Mouse (Mus musculus) forebrain, embryonic 11.5 days (tissue): ENCODE data around the gene Lpp. TPM values are rescaled to one million over a fixed set of nuclear protein-coding genes. Genes with fewer than 3 reads are reported as not detected.

Experiments used
- ATAC-seq: fragments of 200-750 bp; cut with Nextera tagmentation; replicated peaks from 2 replicates; pipeline ENCODE4 v1.8.0; 2017; ENCODE audit warnings: moderate TSS enrichment; ENCODE audit not compliant: low FRiP score
- DNase-seq: peaks from one replicate; pipeline ENCODE4 v3.0.0-alpha.2; 2017; ENCODE audit warnings: low spot score
- H3K27ac ChIP-seq: fragments of 300-500 bp; sonication (generic); 2 replicates; pipeline ENCODE4 v1.5.1; 2014; ENCODE audit warnings: low read depth, low read length
- H3K27me3 ChIP-seq: fragments of 300-500 bp; sonication (generic); 2 replicates; pipeline ENCODE4 v1.6.1; 2014; ENCODE audit warnings: mild to moderate bottlenecking, low read length, mixed read lengths; ENCODE audit not compliant: control insufficient read depth, insufficient read depth
- H3K36me3 ChIP-seq: fragments of 300-500 bp; sonication (generic); 2 replicates; pipeline ENCODE4 v1.6.1; 2014; ENCODE audit warnings: mild to moderate bottlenecking, low read length, moderate library complexity, mixed read lengths; ENCODE audit not compliant: control insufficient read depth, insufficient read depth
- H3K4me1 ChIP-seq: fragments of 300-500 bp; sonication (generic); replicated peaks from 2 replicates; pipeline ENCODE4 v1.6.1; 2014; ENCODE audit warnings: low read length, mixed read lengths; ENCODE audit not compliant: control insufficient read depth, insufficient read depth
- H3K4me2 ChIP-seq: fragments of 300-500 bp; sonication (generic); 2 replicates; pipeline ENCODE4 v1.6.1; 2014; ENCODE audit warnings: low read depth, mild to moderate bottlenecking, low read length, moderate library complexity, mixed read lengths; ENCODE audit not compliant: severe bottlenecking
- H3K4me3 ChIP-seq: fragments of 300-500 bp; sonication (generic); 2 replicates; pipeline ENCODE4 v1.5.1; 2014; ENCODE audit warnings: low read depth, low read length
- H3K9ac ChIP-seq: fragments of 300-500 bp; sonication (generic); 2 replicates; pipeline ENCODE4 v1.6.1; 2014; ENCODE audit warnings: low read length
- H3K9me3 ChIP-seq: fragments of 300-500 bp; sonication (generic); 2 replicates; pipeline ENCODE4 v1.6.1; 2016; ENCODE audit warnings: low read length, mixed read lengths; ENCODE audit not compliant: control insufficient read depth
- WGBS: fragments of 180-500 bp; shearing (Covaris S2); extraction: QIAGEN DNeasy Blood & Tissue Kit; methylation state at CpG from one replicate; pipeline ENCODE4 v1.1.7; 2014; 5-methylcytosine and 5-hydroxymethylcytosine counted together
- polyA plus RNA-seq: library from polyadenylated mRNA; unstranded; fragments of >200 nt; fragmentation: Nextera tagmentation; extraction: Ambion mirVana; gene quantifications from 2 replicates; pipeline ENCODE4 v1.2.1, GENCODE M21; 2014

Gene Lpp
- polyA plus RNA-seq, 1 experiment from 2014 or later: 22.1 TPM

DNA sequence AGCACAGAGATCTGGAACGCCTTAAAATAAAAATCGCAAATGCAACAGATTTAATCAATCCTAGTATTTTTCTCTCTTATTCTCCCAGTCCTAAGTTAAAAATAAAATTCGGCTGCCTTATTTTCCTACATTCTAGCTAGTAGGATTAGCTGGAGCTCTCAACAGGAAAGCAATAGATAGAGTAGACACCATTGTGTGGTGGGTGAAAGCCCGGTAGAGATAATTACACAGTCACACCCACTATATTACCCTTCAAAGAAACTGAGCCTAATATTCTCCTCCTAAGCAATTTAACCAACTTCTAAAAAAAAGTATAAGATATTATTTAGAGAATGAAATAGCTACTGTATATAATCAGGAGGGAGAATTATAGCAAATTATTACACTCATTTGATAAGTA is 330.3 kb downstream of the Lpp start:
- no peaks in the 10 kb centered on the region for H3K9me3 ChIP-seq
- no peaks in the 10 kb centered on the region; the same call in 1 of the 2 replicates for H3K4me1 ChIP-seq
- H3K36me3 ChIP-seq: no peaks in the 10 kb centered on the region
- H3K4me2 ChIP-seq: no peak overlapping the region
- H3K9ac ChIP-seq: no peak overlapping the region
- no peaks in the 10 kb centered on the region for H3K27me3 ChIP-seq
- no peak overlapping the region for H3K4me3 ChIP-seq
- WGBS: 59% methylated on average over 4 of the region's 4 CpGs
- DNase-seq: no peak
- H3K27ac ChIP-seq: no peak overlapping the region
- no peak for ATAC-seq

DNA sequence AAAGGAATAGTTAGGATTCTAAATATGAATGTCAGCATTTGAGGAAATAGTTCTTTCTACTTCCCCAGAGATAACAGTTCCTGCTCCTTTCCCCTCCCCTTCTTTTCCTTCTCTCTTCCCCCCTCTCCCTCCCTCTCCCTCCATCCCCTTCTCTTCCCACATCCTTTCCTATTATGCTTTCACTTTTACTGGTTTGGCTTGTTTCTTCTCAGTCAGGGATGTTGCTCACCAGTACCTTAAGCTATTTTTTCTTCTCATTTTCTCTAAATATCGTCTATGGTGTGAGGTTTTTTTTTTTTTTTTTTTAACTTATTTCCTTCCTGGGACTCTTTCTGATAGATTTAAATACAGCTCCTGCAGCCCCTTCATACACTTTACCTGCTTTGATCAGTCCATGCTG is 339.4 kb downstream of the Lpp start:
- WGBS: 67% methylated on average over 1 of the region's 1 CpGs
- H3K9ac ChIP-seq: no peak overlapping the region
- no peak overlapping the region for H3K27ac ChIP-seq
- H3K4me1 ChIP-seq: no peaks in the 10 kb centered on the region; the same call in 1 of the 2 replicates
- no peaks in the 10 kb centered on the region for H3K36me3 ChIP-seq
- no peak overlapping the region for H3K4me2 ChIP-seq
- ATAC-seq: no peak
- H3K27me3 ChIP-seq: no peaks in the 10 kb centered on the region
- H3K4me3 ChIP-seq: no peak overlapping the region
- no peaks in the 10 kb centered on the region for H3K9me3 ChIP-seq
- DNase-seq: no peak

DNA sequence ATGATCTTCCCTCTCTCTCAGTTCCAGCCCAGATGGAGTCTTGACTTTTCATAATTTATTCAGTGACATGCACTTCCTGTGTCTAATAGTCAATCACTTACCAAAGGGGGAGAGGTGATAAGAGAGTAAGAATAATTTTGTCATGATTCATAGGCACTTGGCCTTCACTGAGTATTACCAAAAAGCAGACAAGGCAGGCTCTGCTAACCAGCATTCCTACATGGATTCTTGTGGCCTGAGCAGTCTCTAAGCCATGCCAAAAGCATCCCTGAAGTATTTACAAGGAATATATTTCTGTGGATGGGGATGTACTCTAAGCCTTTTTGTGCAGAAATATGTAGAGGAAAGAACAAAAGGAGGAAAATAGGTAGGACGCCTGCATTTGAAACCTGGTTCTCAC is 340.0 kb downstream of the Lpp start:
- Histone ChIP-seq H3K4me2 (no peak overlapping the region), H3K4me3 (no peak overlapping the region), H3K9me3 (no peaks in the 10 kb centered on the region), H3K36me3 (no peaks in the 10 kb centered on the region), H3K27me3 (no peaks in the 10 kb centered on the region), H3K27ac (no peak overlapping the region), H3K4me1 (no peaks in the 10 kb centered on the region; the same call in 1 of the 2 replicates), H3K9ac (no peak overlapping the region)
- DNase-seq (no peak), ATAC-seq (no peak)
- WGBS: 85% methylated on average over 1 of the region's 1 CpGs

DNA sequence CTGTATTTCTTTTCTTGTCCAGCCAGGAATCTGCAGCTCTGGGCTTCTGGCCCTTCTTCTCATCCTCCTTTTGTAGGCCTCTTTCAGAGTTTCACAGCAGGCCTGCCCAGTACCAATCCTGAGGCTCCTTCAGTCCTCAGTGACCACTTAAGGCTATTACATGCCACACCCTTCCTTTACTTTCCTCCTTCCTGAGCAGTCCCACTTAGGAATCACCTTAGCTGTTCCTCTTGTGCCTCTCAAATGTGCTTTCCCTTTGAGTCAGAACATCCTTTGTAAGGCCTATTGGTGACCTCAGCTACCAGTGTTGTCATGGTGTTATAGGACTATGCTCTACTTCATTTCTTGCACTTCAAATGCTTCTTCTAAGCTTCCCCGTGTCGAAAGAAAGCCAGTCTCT is 342.4 kb downstream of the Lpp start:
- Histone ChIP-seq H3K4me3 (no peak overlapping the region), H3K4me1 (no peaks in the 10 kb centered on the region), H3K9ac (no peak overlapping the region), H3K27me3 (no peaks in the 10 kb centered on the region), H3K9me3 (no peaks in the 10 kb centered on the region), H3K4me2 (no peak overlapping the region), H3K36me3 (no peaks in the 10 kb centered on the region), H3K27ac (no peak overlapping the region)
- ATAC-seq (no peak), DNase-seq (no peak)
- WGBS: 88% methylated on average over 2 of the region's 2 CpGs

DNA sequence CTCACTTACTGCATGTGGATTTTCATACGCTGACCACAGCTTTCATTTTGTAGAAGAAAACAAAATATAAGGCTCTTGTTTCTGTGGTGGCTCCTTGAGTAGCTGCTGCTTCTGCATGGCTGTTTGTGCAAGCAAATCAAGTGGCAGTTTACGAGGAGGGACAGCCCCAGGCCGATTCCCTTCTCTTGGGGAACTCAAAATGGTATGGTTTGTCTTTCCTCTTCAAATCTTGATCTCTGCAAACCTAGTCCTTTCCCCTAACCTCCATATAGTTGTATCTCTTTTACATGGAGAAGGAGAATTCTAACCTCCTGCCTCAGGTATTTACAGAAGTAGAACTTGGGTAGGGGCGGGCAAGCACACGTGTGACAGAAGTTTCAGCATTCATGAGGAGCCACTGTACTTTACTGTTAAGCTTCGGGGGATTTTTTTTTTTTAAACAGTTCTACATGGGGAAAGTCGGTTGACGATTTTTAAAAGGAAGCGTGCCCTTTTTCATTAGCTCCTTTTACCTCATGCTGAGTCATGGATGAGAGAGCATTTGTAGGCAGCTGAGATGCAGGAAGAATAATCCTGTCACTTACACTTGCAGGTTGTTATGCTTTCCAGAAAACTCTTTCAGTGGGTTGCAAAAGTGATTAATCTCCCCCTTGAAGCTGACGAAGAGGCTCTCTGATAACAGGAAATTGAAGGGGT is 344.2 kb downstream of the Lpp start:
- Histone ChIP-seq H3K4me3 (no peak overlapping the region), H3K9me3 (no peaks in the 10 kb centered on the region), H3K27me3 (no peaks in the 10 kb centered on the region), H3K9ac (no peak overlapping the region), H3K4me2 (no peak overlapping the region), H3K4me1 (no peaks in the 10 kb centered on the region), H3K36me3 (no peaks in the 10 kb centered on the region), H3K27ac (no peak overlapping the region)
- 53% methylated on average over 10 of the region's 10 CpGs for WGBS
- DNase-seq: no peak
- ATAC-seq: no peak

DNA sequence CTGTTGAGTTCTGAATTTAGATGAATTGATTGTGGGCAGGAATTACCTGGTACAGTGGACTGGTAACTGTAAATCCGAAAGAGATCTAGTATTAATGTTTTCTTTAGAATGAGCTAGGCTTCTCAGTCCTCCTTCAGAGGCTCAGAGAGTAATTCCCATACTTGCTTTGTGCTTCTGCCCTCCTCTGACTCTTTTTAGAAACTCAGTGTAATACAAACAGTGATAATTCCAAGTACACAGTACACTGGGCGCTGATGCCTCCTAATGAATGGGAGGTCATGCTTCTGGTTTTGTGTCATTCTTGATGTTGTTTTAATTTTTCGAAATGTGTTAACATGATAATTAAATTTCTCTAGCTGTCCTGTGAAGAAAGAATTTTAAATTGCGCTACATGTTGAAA is 347.4 kb downstream of the Lpp start:
- Histone ChIP-seq H3K27ac (no peak overlapping the region), H3K4me3 (no peak overlapping the region), H3K4me1 (no peaks in the 10 kb centered on the region), H3K9ac (no peak overlapping the region), H3K4me2 (no peak overlapping the region), H3K36me3 (no peaks in the 10 kb centered on the region), H3K27me3 (no peaks in the 10 kb centered on the region), H3K9me3 (no peaks in the 10 kb centered on the region)
- 84% methylated on average over 4 of the region's 4 CpGs for WGBS
- no peak for ATAC-seq
- DNase-seq: no peak

DNA sequence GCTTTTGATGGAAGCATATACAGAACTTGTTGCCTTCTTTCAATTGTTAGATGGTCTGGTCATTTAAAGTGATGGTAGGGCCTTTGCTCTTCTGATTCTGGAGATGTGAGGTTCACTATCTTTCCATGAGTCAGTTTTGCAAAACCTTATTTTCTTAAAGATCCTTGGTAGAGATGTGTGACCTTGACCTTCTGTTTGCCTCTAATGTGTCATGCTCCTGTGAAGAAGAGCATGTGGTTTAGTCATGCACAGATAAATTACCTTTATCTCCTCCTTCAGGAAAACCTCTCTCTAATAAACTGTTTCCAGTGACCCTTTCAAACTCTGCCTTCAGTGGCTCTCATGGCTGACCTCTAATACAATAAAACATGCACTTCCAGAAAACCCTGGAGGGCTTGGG is 356.5 kb downstream of the Lpp start:
- no peaks in the 10 kb centered on the region for H3K27me3 ChIP-seq
- no peak for ATAC-seq
- no peak for DNase-seq
- no peak overlapping the region for H3K27ac ChIP-seq
- H3K9me3 ChIP-seq: no peaks in the 10 kb centered on the region
- H3K4me3 ChIP-seq: no peak overlapping the region
- H3K36me3 ChIP-seq: no peaks in the 10 kb centered on the region
- H3K4me1 ChIP-seq: no peaks in the 10 kb centered on the region
- H3K9ac ChIP-seq: no peak overlapping the region
- no peak overlapping the region for H3K4me2 ChIP-seq

DNA sequence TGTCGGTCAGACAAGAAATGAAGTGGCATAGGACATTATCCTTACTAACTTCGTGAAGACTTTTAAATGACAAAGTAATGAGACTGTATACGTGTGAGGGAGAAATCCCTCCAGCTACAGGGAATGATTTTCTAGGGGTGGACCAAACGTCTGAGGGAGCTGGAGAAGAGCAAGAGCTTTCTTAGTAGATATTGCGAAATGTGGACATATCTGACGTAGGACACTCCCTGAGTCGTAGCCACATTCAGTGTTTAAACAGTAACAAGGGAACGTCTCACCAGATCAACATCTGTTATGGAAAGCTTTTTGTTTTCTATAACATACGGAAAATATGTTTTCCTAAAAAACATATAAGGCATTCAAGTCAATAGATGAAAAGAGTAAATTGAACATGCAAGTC is 362.8 kb downstream of the Lpp start:
- no peak for DNase-seq
- ATAC-seq: no peak
- 90% methylated on average over 9 of the region's 9 CpGs for WGBS
- H3K27me3 ChIP-seq: no peaks in the 10 kb centered on the region
- no peaks in the 10 kb centered on the region for H3K36me3 ChIP-seq
- no peaks in the 10 kb centered on the region for H3K9me3 ChIP-seq
- no peak overlapping the region for H3K4me3 ChIP-seq
- H3K9ac ChIP-seq: no peak overlapping the region
- H3K4me2 ChIP-seq: no peak overlapping the region
- no peaks in the 10 kb centered on the region for H3K4me1 ChIP-seq
- H3K27ac ChIP-seq: no peak overlapping the region

DNA sequence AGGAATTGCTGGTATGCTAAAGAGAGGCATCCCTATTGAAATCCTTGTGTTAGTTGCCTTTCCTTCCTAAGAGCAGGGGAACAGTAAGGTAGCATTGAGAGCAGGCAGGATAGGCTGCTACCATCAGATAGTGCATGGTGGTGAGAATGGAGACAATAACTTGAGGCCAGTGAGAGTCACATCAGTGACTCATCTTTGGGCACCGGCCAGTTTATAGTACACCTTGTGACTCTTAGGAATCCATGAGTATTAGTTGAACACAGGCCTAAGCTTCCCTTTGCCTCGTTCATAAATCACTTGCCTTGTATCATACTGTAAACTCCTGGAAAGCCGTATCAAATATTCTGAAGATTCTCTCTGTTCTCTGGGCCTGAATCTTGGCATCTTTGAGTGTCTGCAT is 372.7 kb downstream of the Lpp start:
- DNase-seq: no peak
- Histone ChIP-seq H3K27me3 (no peaks in the 10 kb centered on the region), H3K27ac (no peak overlapping the region), H3K9me3 (no peaks in the 10 kb centered on the region), H3K4me3 (no peak overlapping the region), H3K4me2 (no peak overlapping the region), H3K9ac (no peak overlapping the region), H3K36me3 (no peaks in the 10 kb centered on the region), H3K4me1 (no peaks in the 10 kb centered on the region)
- no peak for ATAC-seq
- 90% methylated on average over 3 of the region's 3 CpGs for WGBS
